Mouse (Mus musculus) gastrocnemius, postnatal 36 days (tissue): ENCODE measurements around the gene Unc5b. TPM values are rescaled to one million over a fixed set of nuclear protein-coding genes. Genes with fewer than 3 reads are reported as not detected.
A peak's percentile ranks its signal among the peaks of the same experiment; 100 is the strongest.

Source experiments
- DNase-seq, 2 experiments: peaks; one replicate each; pipeline ENCODE4 v3.0.0; 2022
- intact Hi-C: fragments of 180-260 bp; cut with DNase I; formaldehyde crosslinking; loops from one replicate; pipeline ENCODE4 v1.15.1; 2025
- total RNA-seq, 2 experiments: library from RNA; stranded (reverse); gene quantifications; 2 replicates each; pipeline ENCODE4 v1.2.3; 2021

The Unc5b gene
- total RNA-seq, 2 experiments from 2014 or later = 2.2 TPM

DNA sequence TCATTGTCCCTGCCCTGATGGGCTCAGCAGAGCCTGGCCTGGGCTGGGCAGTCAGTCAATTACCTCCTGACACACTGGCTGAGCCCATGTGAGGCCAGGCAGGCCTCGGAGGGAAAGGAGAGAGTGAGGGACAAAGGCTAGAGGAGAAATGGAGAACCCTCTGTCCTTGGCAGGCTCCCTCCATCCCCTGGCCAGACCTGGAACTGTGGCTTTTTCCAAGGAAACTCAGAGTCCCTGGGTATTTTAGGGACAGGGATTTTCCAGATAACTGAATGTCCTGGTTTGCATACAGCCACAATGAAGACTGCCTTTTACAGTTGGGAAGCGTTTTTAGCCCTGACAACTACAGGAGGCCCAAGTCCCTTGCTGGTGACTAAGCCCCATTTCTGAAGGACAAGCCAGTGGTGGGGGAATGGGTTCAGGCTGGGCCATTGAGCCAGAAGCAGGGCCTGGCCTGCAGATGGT, 99.0 kb downstream of the Unc5b start:
- DNase-seq = peak in 1 of 2 experiments; percentile 39
- intact Hi-C loops = no loop called here

DNA sequence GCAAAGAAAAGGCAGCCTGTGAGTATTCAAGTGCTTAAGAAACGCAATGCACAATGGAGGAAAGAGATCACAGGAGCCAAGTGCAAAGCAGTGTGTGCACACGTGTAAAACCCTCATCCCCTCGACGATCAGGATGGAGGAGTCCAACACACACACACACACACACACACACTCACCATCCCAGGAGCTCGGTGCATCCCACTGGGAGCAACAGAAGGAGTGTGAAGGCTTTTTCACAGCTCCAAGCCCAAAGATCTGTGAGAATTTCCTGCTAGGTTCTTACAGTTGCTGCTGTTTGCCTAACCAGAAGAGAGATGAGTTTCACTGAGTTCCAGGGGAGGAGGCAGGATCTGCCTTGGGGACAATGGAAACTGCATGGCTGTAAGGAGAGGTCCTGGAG, 99.6 kb downstream of the Unc5b start:
- intact Hi-C loops = no loop called here
- no peak for DNase-seq

- no peak for DNase-seq
- intact Hi-C loops = no loop called here
These were observed 104.1 kb downstream of the Unc5b start for GRCm38 (mm10) chr10:60727301-60727700.

- DNase-seq = no peak
- intact Hi-C loops = no loop called here
These were observed 104.5 kb downstream of the Unc5b start for GRCm38 (mm10) chr10:60726896-60727295.

DNA sequence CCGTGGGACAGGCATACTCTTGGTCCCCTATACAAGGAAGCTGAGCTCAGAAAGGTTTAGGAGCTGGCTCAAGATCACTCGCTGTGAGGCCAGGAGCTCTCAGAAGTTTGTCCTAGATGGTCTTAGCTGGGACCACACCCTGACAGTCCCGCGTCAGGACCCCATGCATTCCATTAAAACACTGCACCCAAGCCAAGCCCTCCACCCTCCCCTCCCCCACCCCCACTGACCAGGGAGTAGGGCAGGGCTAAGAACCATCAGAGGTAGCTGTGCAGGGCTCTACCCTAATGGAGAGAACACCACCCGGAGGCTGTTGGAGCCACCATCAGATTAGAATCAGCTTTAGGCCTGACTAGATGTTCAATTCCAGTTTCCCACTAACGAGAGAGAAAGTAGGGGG, 106.9 kb downstream of the Unc5b start:
- DNase-seq = no peak
- intact Hi-C loops = no loop called here

- intact Hi-C loops = no loop called here
These were observed 108.0 kb downstream of the Unc5b start for GRCm38 (mm10) chr10:60723345-60723744.

GRCm38 (mm10) chr10:60721640-60722039, 109.7 kb downstream of the Unc5b start:
- intact Hi-C loops = no loop called here
- no peak for DNase-seq

More at GRCm38 (mm10) chr10:60723345-60723744, 108.0 kb downstream of the Unc5b start:
- DNase-seq = no peak

- DNase-seq = no peak
These were observed 110.9 kb downstream of the Unc5b start for GRCm38 (mm10) chr10:60720461-60720860.

DNA sequence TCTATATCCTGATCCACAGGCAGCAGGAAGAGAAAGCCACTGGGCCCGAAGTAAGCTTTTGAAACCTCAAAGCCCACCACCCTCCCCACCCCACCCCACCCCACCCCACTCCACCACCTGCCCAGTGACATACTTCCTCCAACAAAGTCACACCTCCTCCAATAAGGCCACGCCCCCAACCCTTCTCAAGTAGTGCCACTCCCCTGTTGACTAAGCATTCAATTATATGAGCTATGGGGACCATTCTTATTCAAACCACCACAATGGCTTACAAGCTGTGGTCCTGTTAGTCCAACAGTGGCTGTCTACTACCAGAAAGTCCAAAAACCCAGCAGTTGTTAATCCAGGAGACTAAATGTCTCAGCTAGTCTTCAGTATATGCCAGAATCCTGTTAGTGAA, 112.9 kb downstream of the Unc5b start:
- DNase-seq = no peak
- intact Hi-C loops = no loop called here

More at GRCm38 (mm10) chr10:60720461-60720860, 110.9 kb downstream of the Unc5b start:
- intact Hi-C loops = no loop called here

DNA sequence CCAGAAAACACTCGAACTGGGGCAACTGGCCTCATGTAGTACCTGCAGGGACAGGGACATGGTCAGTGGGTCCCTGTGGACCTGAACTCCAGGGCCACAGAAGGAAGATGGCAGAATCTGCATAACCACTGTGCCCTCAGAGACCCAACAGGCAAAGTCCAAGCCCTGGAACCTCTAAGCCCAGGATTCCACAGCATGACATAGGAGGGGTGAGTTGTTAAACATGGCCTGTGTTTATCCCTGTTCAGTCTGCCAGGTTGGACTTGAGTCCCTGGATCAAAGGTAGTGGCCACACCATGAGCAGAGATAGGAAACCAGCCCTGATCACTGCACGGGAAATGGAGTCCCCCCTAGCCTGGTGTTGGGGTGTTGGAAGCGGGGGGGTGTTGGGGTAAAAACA, 114.9 kb downstream of the Unc5b start:
- no peak for DNase-seq

More for the DNA sequence above, 114.9 kb downstream of the Unc5b start:
- intact Hi-C loops = no loop called here

Other genes with a start within 250 kb of the Unc5b start
- gene Cdh23, start 135.1 kb downstream of the Unc5b start, total RNA-seq = 1 to 10 TPM; 1.7 to 2.3 TPM
- 1 to 10 TPM; 2.6 to 2.7 TPM for gene Slc29a3, start 78.8 kb downstream of the Unc5b start, total RNA-seq